Mouse (Mus musculus) layer of hippocampus, adult 2 months (tissue): ENCODE data around the gene Gm45623. TPM values are rescaled to one million over a fixed set of nuclear protein-coding genes. Genes with fewer than 3 reads are reported as not detected.
A peak's percentile ranks its signal among the peaks of the same experiment; 100 is the strongest.

Source experiments
- DNase-seq, 2 experiments: peaks; one replicate each; pipeline ENCODE4 v3.0.0; 2022; ENCODE audit warnings: low spot score in 2 of 2
- H3K27ac ChIP-seq: fragments of 200-600 bp; 2 replicates; pipeline ENCODE4 v1.8.1; 2022
- H3K4me3 ChIP-seq: fragments of 200-600 bp; 2 replicates; pipeline ENCODE4 v1.8.1; 2022; ENCODE audit warnings: mild to moderate bottlenecking
- CTCF ChIP-seq: fragments of 200-600 bp; conservative IDR thresholded peaks from 2 replicates; pipeline ENCODE4 v1.8.1; 2022; ENCODE audit warnings: antibody characterized with exemption, mild to moderate bottlenecking, moderate library complexity
- total RNA-seq, 2 experiments: library from RNA; stranded (reverse); gene quantifications; 2 replicates each; pipeline ENCODE4 v1.2.3; 2021

Gene Gm45623
- total RNA-seq, 2 experiments from 2014 or later = 0.96 to 1.6 TPM

- TF ChIP-seq CTCF = no peak
- Histone ChIP-seq H3K4me3 (no peak overlapping the region), H3K27ac (no peak overlapping the region)
- DNase-seq = no peak
These were observed 6.7 kb downstream of the Gm45623 start for GRCm38 (mm10) chr13:56746739-56747532.

- no peak for TF ChIP-seq CTCF
- Histone ChIP-seq H3K4me3 (no peak overlapping the region), H3K27ac (no peak overlapping the region)
- DNase-seq = no peak
These were observed 11.2 kb downstream of the Gm45623 start for GRCm38 (mm10) chr13:56742325-56742901.

- H3K27ac ChIP-seq = no peak overlapping the region
- no peak for TF ChIP-seq CTCF
These were observed 11.9 kb downstream of the Gm45623 start for GRCm38 (mm10) chr13:56741691-56742090.

GRCm38 (mm10) chr13:56740496-56740895 lies 13.1 kb downstream of the Gm45623 start:
- no peak for TF ChIP-seq CTCF
- Histone ChIP-seq H3K4me3 (no peak overlapping the region), H3K27ac (no peak overlapping the region)
- DNase-seq = no peak

More at GRCm38 (mm10) chr13:56741691-56742090, 11.9 kb downstream of the Gm45623 start:
- no peak overlapping the region for H3K4me3 ChIP-seq
- DNase-seq = no peak

GRCm38 (mm10) chr13:56739556-56739955 lies 14.1 kb downstream of the Gm45623 start:
- DNase-seq = no peak
- no peak overlapping the region for H3K4me3 ChIP-seq
- no peak for TF ChIP-seq CTCF
- no peak overlapping the region for H3K27ac ChIP-seq

GRCm38 (mm10) chr13:56735212-56735875 lies 18.3 kb downstream of the Gm45623 start:
- no peak overlapping the region for H3K4me3 ChIP-seq
- DNase-seq = peak; percentile 24 to 42
- no peak overlapping the region for H3K27ac ChIP-seq
- peak; percentile 85 for TF ChIP-seq CTCF

- no peak for DNase-seq
- TF ChIP-seq CTCF = no peak
- H3K4me3 ChIP-seq = no peak overlapping the region
- no peak overlapping the region for H3K27ac ChIP-seq
These were observed 19.0 kb downstream of the Gm45623 start for GRCm38 (mm10) chr13:56734617-56735016.

GRCm38 (mm10) chr13:56729046-56729445 lies 24.6 kb downstream of the Gm45623 start:
- Histone ChIP-seq H3K4me3 (no peak overlapping the region), H3K27ac (no peak overlapping the region)
- no peak for TF ChIP-seq CTCF
- no peak for DNase-seq

- Histone ChIP-seq H3K4me3 (no peak overlapping the region), H3K27ac (no peak overlapping the region)
- TF ChIP-seq CTCF = no peak
- peak in 1 of 2 experiments; percentile 49 for DNase-seq
These were observed 27.1 kb downstream of the Gm45623 start for GRCm38 (mm10) chr13:56726551-56726950.

- Histone ChIP-seq H3K4me3 (no peak overlapping the region), H3K27ac (no peak overlapping the region)
- DNase-seq = no peak
- no peak for TF ChIP-seq CTCF
These were observed 41.4 kb downstream of the Gm45623 start for GRCm38 (mm10) chr13:56712221-56712620.

GRCm38 (mm10) chr13:56710620-56711019 lies 43.0 kb downstream of the Gm45623 start:
- no peak for DNase-seq
- Histone ChIP-seq H3K27ac (no peak overlapping the region), H3K4me3 (no peak overlapping the region)
- no peak for TF ChIP-seq CTCF

- Histone ChIP-seq H3K27ac (no peak overlapping the region), H3K4me3 (no peak overlapping the region)
- no peak for DNase-seq
- TF ChIP-seq CTCF = no peak
These were observed 46.0 kb downstream of the Gm45623 start for GRCm38 (mm10) chr13:56707606-56708005.

GRCm38 (mm10) chr13:56707111-56707510 lies 46.5 kb downstream of the Gm45623 start:
- Histone ChIP-seq H3K4me3 (no peak overlapping the region), H3K27ac (no peak overlapping the region)
- DNase-seq = no peak
- no peak for TF ChIP-seq CTCF
